Mouse (Mus musculus): ENCODE results near the gene Hic2.

Gene Hic2

DNA sequence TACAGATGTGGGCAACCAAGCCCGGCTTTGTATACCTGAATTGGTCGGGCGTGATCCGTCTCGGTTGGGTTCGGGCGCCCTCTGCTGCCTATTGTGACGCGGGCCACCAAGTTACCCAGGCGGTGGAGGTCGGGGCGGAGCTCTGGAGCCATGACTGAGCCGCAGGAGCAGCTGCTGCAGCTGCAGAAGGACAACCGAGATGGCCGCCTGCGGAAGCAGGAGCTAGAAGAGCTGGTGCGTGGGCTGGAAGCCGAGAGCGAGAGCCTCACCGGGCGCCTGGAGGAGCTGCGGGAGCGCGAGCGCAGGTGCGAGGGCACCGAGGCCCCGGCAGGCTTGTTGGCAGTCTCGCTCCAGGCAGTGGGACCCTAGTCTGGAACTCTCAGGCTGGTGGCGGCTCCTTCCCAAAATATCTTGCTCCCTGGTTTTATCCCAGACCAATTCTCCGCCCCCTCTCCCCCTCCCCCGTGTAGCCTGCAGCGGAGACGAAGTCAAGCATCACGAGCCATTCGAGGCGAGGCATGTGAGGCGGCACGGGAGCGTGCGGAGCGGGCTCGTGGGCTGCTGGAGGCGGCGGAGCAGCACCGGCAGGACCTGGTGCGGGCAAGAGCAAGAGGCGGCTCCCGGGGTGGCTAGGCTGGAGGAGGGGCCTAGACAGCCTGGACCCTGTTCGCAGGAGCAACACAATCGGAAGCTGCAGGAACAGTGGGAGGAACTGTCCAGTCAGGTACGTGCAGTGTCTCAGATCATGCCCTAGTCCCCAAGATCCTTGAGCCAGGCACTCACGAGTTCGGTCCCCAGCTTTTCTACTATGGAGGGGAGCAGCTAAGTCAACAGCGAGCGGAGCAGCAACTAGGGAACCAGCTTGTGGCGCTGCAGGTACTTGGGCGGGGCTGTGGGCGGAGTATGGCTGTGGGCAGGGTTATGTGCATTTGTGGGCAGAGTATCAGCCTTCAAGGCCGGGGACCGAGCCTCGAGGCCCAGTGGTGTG lies 43.1 kb downstream of the Hic2 start:
- peak; percentile 88 to 93 for DNase-seq (ENCODE audit: low spot score in 2 of 2)

GRCm38 (mm10) chr16:17277342-17278211 lies 44.2 kb downstream of the Hic2 start:
- DNase-seq (ENCODE audit: low spot score in 2 of 2) = peak in 1 of 2 experiments; percentile 38

- no peak for DNase-seq (ENCODE audit: low spot score in 2 of 2)
Measured at GRCm38 (mm10) chr16:17280471-17280870, 47.1 kb downstream of the Hic2 start.

GRCm38 (mm10) chr16:17283151-17283550 lies 49.8 kb downstream of the Hic2 start:
- no peak for DNase-seq (ENCODE audit: low spot score in 2 of 2)

- no peak for DNase-seq (ENCODE audit: low spot score in 2 of 2)
Measured at GRCm38 (mm10) chr16:17287103-17287502, 53.7 kb downstream of the Hic2 start.

DNA sequence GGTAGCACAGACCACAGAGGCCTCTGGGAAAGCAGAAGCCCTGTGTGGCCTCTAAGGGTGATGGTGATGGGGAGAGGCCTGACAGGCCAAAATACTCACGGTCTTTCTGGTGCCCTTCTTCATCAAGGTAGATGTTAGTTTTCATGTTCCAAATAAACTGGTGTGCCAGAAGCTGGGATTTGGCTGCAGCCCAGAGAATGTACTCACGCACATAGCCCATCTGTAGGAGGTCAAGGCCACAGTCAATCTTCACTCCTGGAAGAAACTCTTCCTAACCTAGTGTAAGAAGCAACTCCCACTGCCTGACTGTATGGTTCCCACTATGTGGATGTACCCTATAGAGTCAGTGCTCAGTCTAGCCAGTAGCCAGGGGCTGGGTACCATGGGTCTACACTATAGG lies 57.6 kb downstream of the Hic2 start:
- no peak for DNase-seq (ENCODE audit: low spot score in 2 of 2)

GRCm38 (mm10) chr16:17292751-17293150 lies 59.4 kb downstream of the Hic2 start:
- DNase-seq (ENCODE audit: low spot score in 2 of 2) = peak; percentile 66 to 80

GRCm38 (mm10) chr16:17300818-17301217 lies 67.4 kb downstream of the Hic2 start:
- no peak for DNase-seq (ENCODE audit: low spot score in 2 of 2)

DNA sequence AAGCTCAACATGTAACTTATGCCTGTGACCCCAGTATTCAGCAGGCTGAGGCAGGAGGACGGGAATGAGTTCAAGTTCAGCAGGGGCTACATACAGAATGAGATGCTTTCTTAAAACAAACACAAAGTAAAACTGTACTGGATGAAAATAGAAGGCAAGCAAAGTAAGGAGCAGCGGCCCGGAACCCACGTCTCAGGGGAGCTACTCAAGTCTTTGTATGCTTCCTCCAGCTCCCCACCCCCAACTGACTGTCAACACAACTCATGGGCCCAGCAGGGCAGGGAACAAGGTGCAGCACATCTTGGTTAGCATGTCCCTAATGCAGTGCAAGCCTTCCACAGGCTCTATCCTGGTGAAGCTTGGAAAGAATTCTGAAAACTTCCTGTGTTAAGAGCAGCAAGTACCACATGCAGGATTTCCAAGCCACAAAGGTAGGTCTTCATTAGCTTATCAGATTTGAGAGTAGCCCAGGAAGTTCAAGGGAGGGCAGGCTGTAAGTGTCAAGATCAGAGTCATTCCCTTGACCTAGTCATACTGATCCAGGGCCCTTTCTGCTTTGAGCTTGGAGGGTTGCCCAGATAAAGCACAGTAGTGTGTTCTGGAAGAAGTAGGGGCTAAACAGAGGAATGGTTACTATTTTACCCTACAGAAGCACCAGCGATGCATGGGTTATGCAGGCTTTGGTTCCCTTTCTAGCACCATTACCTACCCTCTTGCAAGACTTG lies 70.3 kb downstream of the Hic2 start:
- no peak for DNase-seq (ENCODE audit: low spot score in 2 of 2)

GRCm38 (mm10) chr16:17307461-17307860 lies 74.1 kb downstream of the Hic2 start:
- DNase-seq (ENCODE audit: low spot score in 2 of 2) = no peak

- DNase-seq (ENCODE audit: low spot score in 2 of 2) = no peak
Measured at GRCm38 (mm10) chr16:17309036-17309435, 75.7 kb downstream of the Hic2 start.

DNA sequence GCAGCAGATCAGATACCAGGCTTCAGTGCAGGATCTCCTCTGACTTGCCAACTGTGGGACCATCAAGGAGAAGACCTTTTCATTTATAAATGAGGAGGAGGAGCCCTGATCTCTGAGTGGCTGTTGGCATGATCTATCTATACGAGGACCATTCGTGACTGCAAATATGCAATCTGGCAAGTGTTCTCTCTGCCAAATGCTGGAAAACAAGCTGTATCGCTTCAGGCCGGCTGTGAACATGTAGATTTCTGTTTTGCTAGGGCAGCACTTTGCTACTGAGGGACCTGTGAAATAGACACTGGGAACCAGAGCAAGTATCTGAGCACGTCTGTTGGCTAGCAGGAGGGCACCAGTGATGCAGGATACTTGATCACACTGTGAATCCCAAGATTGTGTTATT lies 79.2 kb downstream of the Hic2 start:
- DNase-seq (ENCODE audit: low spot score in 2 of 2) = no peak
